Mouse (Mus musculus): ENCODE measurements at regions not wholly inside any gene's neighbourhood (a gene's known extent, or its start where the extent isn't known, plus 50 kb on each side); places are given as distances from the start of the nearest gene placed in this dataset.

DNA sequence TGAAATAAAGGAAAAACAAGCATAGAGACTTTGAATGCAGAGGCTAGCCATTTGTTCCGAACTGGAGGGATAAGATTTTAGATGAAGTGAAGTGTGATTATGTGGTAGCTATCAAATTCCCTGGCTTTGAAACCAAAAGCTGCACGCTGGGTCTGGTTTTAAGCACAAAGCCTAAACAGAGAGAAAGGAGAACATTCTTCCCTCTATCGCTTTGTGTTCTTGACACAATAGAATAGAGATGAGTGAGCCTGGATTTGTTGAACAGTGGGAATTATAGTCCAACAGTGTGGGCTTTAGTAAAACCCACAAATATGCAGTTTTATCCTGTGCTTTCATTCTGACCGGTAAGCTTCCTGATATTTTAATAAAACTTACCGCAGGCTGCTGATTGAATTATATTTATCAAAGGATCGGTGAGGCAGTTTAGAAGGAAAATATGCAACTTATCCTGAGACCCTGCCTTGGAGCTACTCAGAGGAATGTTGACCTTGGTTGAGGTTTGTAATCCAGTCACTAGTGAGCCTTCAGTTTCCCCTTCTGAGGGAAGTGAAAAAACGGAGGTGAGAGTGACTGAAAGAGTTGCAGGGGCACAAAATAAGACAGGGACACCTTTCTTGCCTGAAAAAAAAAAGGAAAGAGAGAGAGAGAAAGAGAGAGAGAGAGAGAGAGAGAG is 481.7 kb upstream of the Tenm4 start:
- no peak overlapping the region for H3K9ac ChIP-seq (ENCODE audit: insufficient read depth, low read depth)
- H3K9me3 ChIP-seq (replicated peaks; ENCODE audit: low read length), result peaks cover 49% of the 10 kb centered on the region
- in situ Hi-C loops (cut with MboI; ENCODE audit: low pct_ligation_motif_present, low pct_unique_long_range_greater_than_20kb, low sequenced_read_pairs), result no loop called here
- no peak overlapping the region for H3K27ac ChIP-seq (ENCODE audit: insufficient read depth, low read depth)
- TF ChIP-seq TCF12 (IDR thresholded peaks at IDR 0.05; ENCODE audit: low read depth, low read length), result no peak
- no peak for TF ChIP-seq CHD2 (IDR thresholded peaks at IDR 0.05; ENCODE audit: low read length)
- no peaks in the 10 kb centered on the region for H3K4me1 ChIP-seq (ENCODE audit: control insufficient read depth in 1 of 2, insufficient read depth in 2 of 2)
- H3K4me2 ChIP-seq (ENCODE audit: insufficient read depth, low read depth, poor library complexity, severe bottlenecking), result no peak overlapping the region
- no peaks in the 10 kb centered on the region for H3K36me3 ChIP-seq (replicated peaks in 1 of 2; ENCODE audit: control insufficient read depth in 1 of 2, insufficient read depth in 1 of 2, low read length in 1 of 2)
- dilution Hi-C loops (cut with MboI; ENCODE audit: extremely low pct_ligation_motif_present, extremely low pct_unique_long_range_greater_than_20kb, low sequenced_read_pairs), result no loop called here
- H3K27me3 ChIP-seq (replicated peaks), result no peaks in the 10 kb centered on the region
- H3K4me3 ChIP-seq (replicated peaks in 1 of 3; ENCODE audit: low read depth in 2 of 3, low read length in 2 of 3, poor library complexity in 1 of 3), result no peak overlapping the region
- no peaks in the 10 kb centered on the region for H3K79me2 ChIP-seq (replicated peaks; ENCODE audit: control insufficient read depth, extremely low read depth, insufficient read depth, poor library complexity, severe bottlenecking)
- DNase-seq (ENCODE audit: extremely low read depth), result no peak

DNA sequence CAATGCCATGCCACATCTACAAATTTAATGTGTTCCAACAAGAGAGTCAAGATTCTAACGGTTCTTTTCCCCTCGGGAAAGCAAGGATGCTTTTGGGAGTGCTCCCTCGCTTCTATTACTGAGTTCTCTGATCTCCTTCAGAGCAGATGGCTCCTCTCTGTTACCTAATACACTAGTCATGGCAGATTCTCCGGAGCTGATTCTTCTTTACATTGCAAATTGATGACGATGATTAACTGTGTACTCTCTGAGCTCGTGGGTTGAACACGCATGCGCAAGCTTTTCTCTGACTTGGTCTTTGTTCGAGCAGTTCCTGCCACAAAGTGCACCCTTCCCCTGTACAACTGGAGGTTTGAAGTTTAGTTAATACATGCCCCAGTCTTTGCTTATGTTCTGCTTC is 471.5 kb upstream of the Tenm4 start:
- peaks cover 45% of the 10 kb centered on the region for H3K9me3 ChIP-seq (replicated peaks; ENCODE audit: low read length)
- H3K4me1 ChIP-seq (ENCODE audit: control insufficient read depth in 1 of 2, insufficient read depth in 2 of 2), result no peaks in the 10 kb centered on the region
- no peak overlapping the region for H3K9ac ChIP-seq (ENCODE audit: insufficient read depth, low read depth)
- H3K4me2 ChIP-seq (ENCODE audit: insufficient read depth, low read depth, poor library complexity, severe bottlenecking), result no peak overlapping the region
- no peaks in the 10 kb centered on the region for H3K27me3 ChIP-seq (replicated peaks)
- dilution Hi-C loops (cut with MboI; ENCODE audit: extremely low pct_ligation_motif_present, extremely low pct_unique_long_range_greater_than_20kb, low sequenced_read_pairs) (no loop called here), in situ Hi-C loops (cut with MboI; ENCODE audit: low pct_ligation_motif_present, low pct_unique_long_range_greater_than_20kb, low sequenced_read_pairs) (no loop called here)
- no peaks in the 10 kb centered on the region for H3K36me3 ChIP-seq (replicated peaks in 1 of 2; ENCODE audit: control insufficient read depth in 1 of 2, insufficient read depth in 1 of 2, low read length in 1 of 2)
- DNase-seq (ENCODE audit: extremely low read depth), result no peak
- H3K27ac ChIP-seq (ENCODE audit: insufficient read depth, low read depth), result no peak overlapping the region
- no peak for TF ChIP-seq RCOR1 (conservative IDR thresholded peaks at IDR 0.05; ENCODE audit: low read depth, low read length)
- H3K4me3 ChIP-seq (replicated peaks in 1 of 3; ENCODE audit: low read depth in 2 of 3, low read length in 2 of 3, poor library complexity in 1 of 3), result no peak overlapping the region
- H3K79me2 ChIP-seq (replicated peaks; ENCODE audit: control insufficient read depth, extremely low read depth, insufficient read depth, poor library complexity, severe bottlenecking), result no peaks in the 10 kb centered on the region

DNA sequence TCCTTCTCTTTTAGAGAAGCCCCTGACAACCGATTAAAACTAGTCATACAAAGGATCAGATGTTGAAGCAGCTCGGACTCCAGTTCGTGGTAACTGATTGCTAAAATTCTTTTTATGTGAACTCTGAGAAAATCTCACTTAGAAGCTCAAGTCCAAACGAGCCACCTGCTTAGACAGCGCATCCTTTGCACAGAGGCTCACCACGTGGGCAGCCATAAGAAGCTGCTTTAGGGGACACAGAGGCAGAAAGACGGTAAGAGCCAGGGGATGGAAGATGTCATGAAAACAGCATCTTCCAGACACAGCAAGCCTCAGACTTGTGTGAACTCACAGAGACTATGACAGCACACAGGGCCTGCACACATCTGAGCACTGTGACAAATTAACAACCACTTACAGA is 461.0 kb upstream of the Tenm4 start:
- H3K4me2 ChIP-seq (ENCODE audit: insufficient read depth, low read depth, poor library complexity, severe bottlenecking), result no peak overlapping the region
- no peaks in the 10 kb centered on the region for H3K36me3 ChIP-seq (replicated peaks in 1 of 2; ENCODE audit: control insufficient read depth in 1 of 2, insufficient read depth in 1 of 2, low read length in 1 of 2)
- dilution Hi-C loops (cut with MboI; ENCODE audit: extremely low pct_ligation_motif_present, extremely low pct_unique_long_range_greater_than_20kb, low sequenced_read_pairs), result no loop called here
- TF ChIP-seq ETS1 (conservative IDR thresholded peaks at IDR 0.05; ENCODE audit: low read depth, low read length) (no peak), MAZ (IDR thresholded peaks at IDR 0.05; ENCODE audit: low read depth, low read length) (no peak), SMC3 (IDR thresholded peaks at IDR 0.05; ENCODE audit: low read depth, low read length) (no peak), ZMIZ1 (IDR thresholded peaks at IDR 0.05; ENCODE audit: low read depth, low read length) (no peak), POLR2AphosphoS2 (IDR thresholded peaks at IDR 0.05; ENCODE audit: low read depth, low read length) (no peak), USF1 (IDR thresholded peaks at IDR 0.05; ENCODE audit: low read depth, low read length) (no peak)
- no peaks in the 10 kb centered on the region for H3K4me1 ChIP-seq (ENCODE audit: control insufficient read depth in 1 of 2, insufficient read depth in 2 of 2)
- in situ Hi-C loops (cut with MboI; ENCODE audit: low pct_ligation_motif_present, low pct_unique_long_range_greater_than_20kb, low sequenced_read_pairs), result no loop called here
- H3K79me2 ChIP-seq (replicated peaks; ENCODE audit: control insufficient read depth, extremely low read depth, insufficient read depth, poor library complexity, severe bottlenecking), result no peaks in the 10 kb centered on the region
- H3K9me3 ChIP-seq (replicated peaks; ENCODE audit: low read length), result peaks cover 48% of the 10 kb centered on the region
- DNase-seq (ENCODE audit: extremely low read depth), result no peak
- H3K27me3 ChIP-seq (replicated peaks), result no peaks in the 10 kb centered on the region
- H3K4me3 ChIP-seq (replicated peaks in 1 of 3; ENCODE audit: low read depth in 2 of 3, low read length in 2 of 3, poor library complexity in 1 of 3), result no peak overlapping the region
- no peak overlapping the region for H3K27ac ChIP-seq (ENCODE audit: insufficient read depth, low read depth)
- H3K9ac ChIP-seq (ENCODE audit: insufficient read depth, low read depth), result no peak overlapping the region
